Mouse (Mus musculus) gonadal fat pad, adult 2 months (tissue): ENCODE measurements around the gene Crtc3. TPM values are rescaled to one million over a fixed set of nuclear protein-coding genes. Genes with fewer than 3 reads are reported as not detected.

Source experiments
- DNase-seq: peaks from one replicate; pipeline ENCODE4 v3.0.0-alpha.2; 2012; ENCODE audit warnings: low read depth
- polyA plus RNA-seq: library from polyadenylated mRNA; depleted of rRNA; stranded (reverse); fragments of >200 nt; gene quantifications from 2 replicates; pipeline ENCODE4 v1.2.3, GENCODE M21; 2012

Crtc3 gene
- polyA plus RNA-seq, 1 experiment = 13.0 TPM

GRCm38 (mm10) chr7:80639981-80640380 lies 48.7 kb downstream of the Crtc3 start:
- DNase-seq = no peak

DNA sequence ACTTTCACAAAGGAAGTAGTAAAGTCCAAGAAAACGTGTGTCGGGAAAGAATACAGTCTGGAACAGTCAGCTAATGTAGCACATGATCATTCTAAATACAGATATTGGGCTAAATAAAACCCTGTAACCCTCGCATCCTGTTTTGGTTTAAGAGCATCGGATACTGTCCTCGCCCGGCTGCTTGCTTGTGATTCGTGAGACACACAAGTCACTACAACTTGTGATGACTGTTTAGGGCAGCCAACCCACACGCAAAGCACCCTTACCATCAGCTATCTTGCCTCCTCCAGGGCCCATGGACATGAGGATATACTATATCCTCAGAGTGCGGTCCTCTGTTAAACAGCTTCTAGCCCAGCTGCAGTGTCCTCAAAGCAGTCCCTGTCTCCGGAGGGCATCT lies 50.2 kb downstream of the Crtc3 start:
- no peak for DNase-seq

DNA sequence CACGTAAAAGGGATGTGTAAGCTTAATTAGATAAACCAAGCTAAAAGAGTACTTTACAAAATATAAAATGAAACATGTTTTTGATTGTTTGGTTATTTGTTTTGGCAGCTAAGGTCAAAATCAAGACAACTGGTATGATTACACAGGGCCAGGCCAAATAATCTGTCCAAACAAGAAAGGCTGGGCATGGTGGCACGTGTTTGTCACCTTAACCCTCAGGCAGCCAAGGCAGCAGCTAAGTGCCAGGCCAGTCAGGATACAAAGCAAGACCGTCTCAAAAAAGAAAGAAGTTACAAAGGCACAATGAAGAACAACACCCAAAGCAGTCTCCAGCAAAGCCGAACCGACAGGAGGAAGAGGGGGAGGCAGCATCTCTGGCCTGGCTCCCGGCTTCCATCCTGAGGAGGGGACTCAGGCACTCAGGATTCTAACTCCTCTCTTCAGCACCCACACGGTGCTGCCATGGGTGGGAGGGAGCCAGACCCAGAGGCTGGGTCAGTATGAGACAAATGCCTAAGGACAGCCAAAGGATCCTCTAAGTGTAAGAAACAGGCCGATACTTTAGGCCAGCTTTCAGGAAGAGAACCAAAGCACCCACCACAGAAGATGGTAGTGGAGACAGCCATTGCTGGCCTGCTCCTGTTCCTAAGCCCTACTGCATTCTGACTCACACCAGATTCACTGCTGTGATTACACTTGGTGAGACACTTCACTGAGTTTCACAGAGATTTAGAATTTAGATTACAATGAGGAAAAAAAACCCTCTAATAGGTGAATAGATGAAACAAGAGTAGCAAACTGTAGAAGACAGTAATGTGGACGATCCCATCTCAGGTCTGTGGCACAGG lies 51.5 kb downstream of the Crtc3 start:
- DNase-seq = no peak

- DNase-seq = no peak
Measured at GRCm38 (mm10) chr7:80636288-80636952, 52.3 kb downstream of the Crtc3 start.

GRCm38 (mm10) chr7:80635866-80636265 lies 52.8 kb downstream of the Crtc3 start:
- no peak for DNase-seq

GRCm38 (mm10) chr7:80634741-80635140 lies 53.9 kb downstream of the Crtc3 start:
- DNase-seq = no peak

DNA sequence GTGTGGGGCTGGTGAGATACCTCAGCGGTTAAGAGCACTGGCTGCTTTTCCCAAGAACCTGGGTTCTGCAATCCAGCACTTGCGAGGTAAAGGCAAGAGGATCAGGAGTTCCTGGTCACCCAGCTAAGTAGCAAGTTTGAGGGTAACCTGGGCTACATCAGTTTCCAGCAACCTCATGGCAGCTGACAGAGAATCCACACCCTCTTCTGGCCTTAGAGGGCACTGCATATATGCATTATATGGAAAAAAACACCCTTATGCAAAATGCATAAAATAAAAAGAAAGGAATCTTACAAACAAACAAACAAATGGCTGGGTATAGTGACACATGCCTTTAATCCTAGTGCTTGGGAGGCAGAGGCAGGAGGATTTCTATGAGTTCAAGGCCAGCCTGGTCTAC lies 55.0 kb downstream of the Crtc3 start:
- DNase-seq = no peak

DNA sequence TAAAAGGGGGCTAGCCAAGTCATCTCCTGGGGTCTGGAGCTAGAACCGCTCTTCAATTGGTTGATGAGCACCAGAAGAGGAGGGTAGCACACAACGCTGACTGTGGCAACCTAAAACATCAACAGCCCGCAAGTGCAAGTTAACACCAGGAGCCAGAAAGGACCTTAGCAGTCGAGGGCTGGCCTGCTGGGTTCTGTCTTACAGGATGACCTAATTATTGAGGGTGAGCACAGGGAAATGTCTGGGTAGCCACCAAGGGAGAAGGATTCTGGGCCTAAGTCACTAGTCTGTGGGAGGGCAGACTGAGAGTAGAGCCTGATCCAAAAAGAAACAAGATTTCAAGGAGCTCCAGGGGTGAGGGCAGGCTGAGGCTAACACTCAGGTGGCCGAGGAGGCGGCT lies 56.7 kb downstream of the Crtc3 start:
- no peak for DNase-seq

DNA sequence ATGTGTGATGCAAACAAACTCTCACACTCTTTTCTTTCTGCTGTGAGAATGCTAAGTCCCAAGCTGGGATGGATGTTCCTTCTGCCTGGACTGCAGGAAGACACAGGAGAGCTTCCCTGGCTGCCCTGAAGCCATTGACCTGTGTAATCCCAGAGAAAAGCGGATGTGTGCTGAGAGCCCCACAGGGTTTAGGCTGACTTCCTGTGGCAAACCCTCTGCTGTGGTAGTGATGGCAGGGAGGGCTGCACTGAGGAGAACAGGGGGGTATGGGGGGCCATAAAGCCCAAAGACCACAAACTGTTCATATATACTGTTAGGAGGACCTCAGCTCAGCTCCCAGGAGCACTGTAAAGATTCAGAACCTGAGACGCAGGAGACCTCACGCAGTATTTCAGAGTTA lies 57.3 kb downstream of the Crtc3 start:
- no peak for DNase-seq

DNA sequence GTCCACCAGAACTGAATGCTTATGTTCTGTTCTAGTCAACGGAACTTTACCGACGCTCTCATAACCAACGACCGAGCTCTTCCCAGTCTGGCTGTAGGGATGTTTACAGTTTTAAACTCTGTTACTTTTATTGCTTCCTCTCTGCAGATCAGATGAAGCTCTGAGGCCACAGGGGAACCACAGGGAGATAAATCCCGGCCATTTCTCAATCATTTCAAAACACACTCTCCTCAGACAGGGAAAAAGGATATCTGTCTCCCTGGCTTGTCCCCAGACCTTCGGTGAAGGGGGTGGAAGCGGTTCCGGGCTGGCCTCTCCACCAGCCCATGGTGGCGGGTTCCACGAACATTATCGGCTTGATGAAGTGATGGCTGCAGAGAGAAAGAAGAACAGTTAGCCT lies 59.3 kb downstream of the Crtc3 start:
- DNase-seq = no peak

- no peak for DNase-seq
Measured at GRCm38 (mm10) chr7:80628708-80629183, 59.9 kb downstream of the Crtc3 start.

DNA sequence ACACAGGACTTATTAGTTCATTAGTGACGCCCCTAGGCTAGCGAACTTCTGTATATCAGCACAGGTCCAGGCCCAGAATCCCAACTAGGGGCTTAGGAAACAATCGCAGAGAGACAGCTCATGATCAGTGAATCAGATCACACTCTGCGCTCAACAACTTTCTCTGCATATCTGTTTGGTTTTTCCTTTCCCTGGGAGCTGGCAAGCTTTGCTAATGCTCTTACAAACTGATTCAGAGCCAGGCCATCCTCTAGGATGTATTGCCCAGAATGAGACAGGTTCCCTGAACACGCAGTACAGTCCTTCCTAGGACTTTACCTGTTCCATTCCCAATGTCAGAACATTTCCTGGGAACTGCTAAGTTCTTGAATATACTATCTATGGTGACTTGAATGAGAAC lies 61.7 kb downstream of the Crtc3 start:
- DNase-seq = no peak

- no peak for DNase-seq
Measured at GRCm38 (mm10) chr7:80625841-80626240, 62.8 kb downstream of the Crtc3 start.

GRCm38 (mm10) chr7:80623276-80623675 lies 65.4 kb downstream of the Crtc3 start:
- no peak for DNase-seq

GRCm38 (mm10) chr7:80616096-80616495 lies 72.6 kb downstream of the Crtc3 start:
- DNase-seq = no peak

DNA sequence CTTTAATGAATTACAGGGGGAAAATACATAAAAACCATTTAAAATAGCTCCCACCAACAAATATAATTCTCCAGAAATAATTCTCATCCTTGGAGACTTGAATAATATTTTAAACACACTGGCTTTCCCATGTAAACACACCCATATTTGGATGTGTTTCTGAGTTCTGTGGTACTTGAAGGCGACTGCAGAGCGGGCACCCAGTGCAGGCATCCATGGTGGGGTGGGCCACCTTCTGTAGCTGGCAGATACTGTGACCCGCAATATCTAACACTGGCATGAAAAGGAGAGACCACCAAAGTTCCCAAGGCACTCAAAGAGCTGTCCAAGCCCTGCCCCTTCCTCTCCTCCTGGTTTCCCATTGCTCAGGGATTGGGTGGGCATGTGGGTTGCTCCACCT lies 74.6 kb downstream of the Crtc3 start:
- DNase-seq = no peak

- no peak for DNase-seq
Measured at GRCm38 (mm10) chr7:80612191-80612787, 76.4 kb downstream of the Crtc3 start.

DNA sequence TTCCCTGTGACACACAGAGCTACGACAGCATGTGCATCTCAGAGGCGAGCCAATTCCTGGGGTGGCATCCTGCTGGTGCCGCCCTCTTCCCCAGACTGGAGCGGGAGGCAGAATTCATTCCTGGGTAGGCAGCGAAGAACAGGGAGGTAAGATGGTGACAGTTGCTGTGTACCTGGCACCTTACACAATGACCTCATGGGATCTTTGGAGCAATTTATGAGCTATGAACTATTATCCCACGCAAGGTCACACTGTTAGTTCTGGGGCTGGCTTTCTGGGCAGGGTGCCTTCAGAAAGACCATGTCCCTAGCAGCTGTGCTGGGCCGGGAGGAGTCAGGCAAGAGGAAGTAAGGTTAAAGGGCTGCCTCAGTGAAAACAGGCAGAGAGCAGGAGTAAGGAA lies 77.0 kb downstream of the Crtc3 start:
- no peak for DNase-seq

DNA sequence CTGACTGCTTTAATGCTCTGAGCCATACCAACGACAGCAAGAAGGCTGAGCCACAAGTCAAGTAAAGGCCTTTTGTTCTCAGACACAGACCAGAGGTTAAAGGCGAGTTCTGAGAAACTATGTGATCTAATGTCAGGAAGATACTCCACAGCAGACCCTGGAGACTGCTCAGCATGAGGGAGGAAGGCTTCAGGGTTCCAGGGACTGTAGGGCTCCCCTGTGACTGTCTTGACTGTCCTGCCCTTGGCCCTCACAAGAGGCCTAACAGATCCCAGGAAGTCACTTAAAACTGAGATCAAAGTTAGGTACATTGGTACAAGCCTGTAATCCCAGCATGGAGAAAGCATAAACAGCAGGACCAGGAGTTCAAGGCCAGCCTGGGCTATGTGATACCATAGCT lies 81.2 kb downstream of the Crtc3 start:
- no peak for DNase-seq

- DNase-seq = no peak
Measured at GRCm38 (mm10) chr7:80606435-80606834, 82.2 kb downstream of the Crtc3 start.

DNA sequence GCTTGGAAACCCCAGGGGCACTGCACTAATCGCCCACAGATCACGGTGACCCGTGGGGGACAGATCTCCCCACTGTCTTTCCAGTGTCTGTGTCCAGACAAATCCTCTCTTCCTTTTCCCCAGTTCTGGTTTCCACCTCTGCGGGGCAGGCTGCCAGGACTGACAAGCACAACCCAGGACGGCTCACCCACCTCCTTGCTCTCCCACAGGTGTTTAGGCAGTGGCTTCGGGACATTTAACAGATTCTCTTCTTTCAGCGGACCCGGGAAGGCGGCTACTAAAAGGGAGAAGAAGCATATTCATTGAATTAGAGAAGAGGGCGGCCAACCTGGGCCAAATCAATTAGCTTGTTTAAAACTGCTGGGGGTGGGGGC lies 83.1 kb downstream of the Crtc3 start:
- no peak for DNase-seq

DNA sequence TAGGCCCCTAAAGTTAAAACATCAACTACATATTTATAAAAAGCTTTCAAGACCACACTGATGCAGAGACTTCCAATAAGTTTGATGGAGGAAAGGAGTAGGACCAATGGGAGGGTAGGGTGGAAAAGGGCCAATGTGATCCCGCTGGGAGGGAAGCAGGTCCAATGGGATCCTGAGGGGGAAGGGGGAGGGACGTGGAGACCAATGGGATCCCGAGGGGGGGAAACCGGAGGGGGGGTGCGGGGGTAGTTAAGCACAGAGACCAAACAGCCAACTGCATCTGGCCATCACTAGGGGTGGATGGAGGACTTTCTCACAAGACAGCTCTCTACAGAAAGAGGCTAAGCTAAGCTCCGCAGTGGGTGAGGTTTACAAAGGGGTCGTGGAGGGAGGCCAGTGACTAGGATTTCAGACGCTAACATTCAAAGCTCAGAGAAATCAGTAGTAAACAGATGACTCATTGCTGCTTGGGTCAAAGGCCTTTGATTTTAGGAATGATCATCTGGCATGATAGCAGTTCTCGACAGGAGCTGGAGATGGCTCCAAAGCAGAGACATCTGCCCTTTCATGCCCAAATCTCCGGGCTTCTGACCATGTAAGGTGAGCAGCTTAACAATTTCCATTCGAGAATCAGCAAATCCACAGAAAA lies 83.6 kb downstream of the Crtc3 start:
- DNase-seq = no peak
